Mouse (Mus musculus) liver, postnatal 0 days (tissue): ENCODE measurements around the gene Cmah. TPM values are rescaled to one million over a fixed set of nuclear protein-coding genes. Genes with fewer than 3 reads are reported as not detected.
"Not testable (repeated sequence)": the region's sequence is repeated elsewhere in the genome, so short reads cannot be mapped to it uniquely, and the experiment has no call there.

Experiments used
- ATAC-seq: fragments of 200-750 bp; cut with Nextera tagmentation; 2 replicates; pipeline ENCODE4 v1.8.0; 2017; ENCODE audit warnings: mild to moderate bottlenecking, moderate library complexity
- DNase-seq: peaks from one replicate; pipeline ENCODE4 v3.0.0-alpha.2; 2016
- H3K27ac ChIP-seq: fragments of 300-500 bp; sonication (generic); 2 replicates; pipeline ENCODE4 v1.5.1; 2014; ENCODE audit warnings: antibody characterized with exemption, moderate library complexity, mild to moderate bottlenecking, low read depth
- H3K27me3 ChIP-seq: fragments of 300-500 bp; sonication (generic); 2 replicates; pipeline ENCODE4 v1.6.1; 2014; ENCODE audit warnings: low read length, control low read depth, mixed read lengths; ENCODE audit not compliant: insufficient read depth
- H3K36me3 ChIP-seq: fragments of 300-500 bp; sonication (generic); replicated peaks from 2 replicates; pipeline ENCODE4 v1.6.1; 2014; ENCODE audit warnings: mild to moderate bottlenecking, control low read depth, low read length, moderate library complexity, mixed read lengths; ENCODE audit not compliant: insufficient read depth
- H3K4me1 ChIP-seq: fragments of 300-500 bp; sonication (generic); 2 replicates; pipeline ENCODE4 v1.6.1; 2014; ENCODE audit warnings: antibody characterized with exemption, mild to moderate bottlenecking, control low read depth; ENCODE audit not compliant: insufficient read depth
- H3K4me2 ChIP-seq: fragments of 300-500 bp; sonication (generic); 2 replicates; pipeline ENCODE4 v1.6.1; 2014; ENCODE audit warnings: low read depth, mild to moderate bottlenecking, low read length, moderate library complexity, mixed read lengths
- H3K4me3 ChIP-seq: fragments of 300-500 bp; sonication (generic); 2 replicates; pipeline ENCODE4 v1.5.1; 2014; ENCODE audit warnings: low read depth, low read length
- H3K9ac ChIP-seq: fragments of 300-500 bp; sonication (generic); replicated peaks from 2 replicates; pipeline ENCODE4 v1.6.1; 2014; ENCODE audit warnings: mild to moderate bottlenecking, moderate library complexity
- H3K9me3 ChIP-seq: fragments of 300-500 bp; sonication (generic); 2 replicates; pipeline ENCODE4 v1.6.1; 2016; ENCODE audit warnings: mild to moderate bottlenecking, control low read depth, low read length, mixed read lengths
- CTCF ChIP-seq: sonication (generic); IDR thresholded peaks from 2 replicates; pipeline ENCODE4 v1.5.1; 2016; ENCODE audit warnings: antibody characterized with exemption, low read depth
- EP300 ChIP-seq: IDR thresholded peaks from 2 replicates; pipeline ENCODE4 v1.6.1; 2016; ENCODE audit warnings: antibody characterized with exemption, low read depth, mild to moderate bottlenecking
- WGBS: fragments of 180-500 bp; shearing (Covaris S2); extraction: QIAGEN DNeasy Blood & Tissue Kit; methylation state at CpG from one replicate; pipeline ENCODE4 v1.1.7; 2014; ENCODE audit not compliant: insufficient replicate concordance; 5-methylcytosine and 5-hydroxymethylcytosine counted together
- polyA plus RNA-seq: library from polyadenylated mRNA; unstranded; fragments of >200 nt; fragmentation: Nextera tagmentation; extraction: Ambion mirVana; gene quantifications from 2 replicates; pipeline ENCODE4 v1.2.1, GENCODE M21; 2015

Cmah gene
- polyA plus RNA-seq, 1 experiment from 2014 or later: 3.7 TPM

GRCm38 (mm10) chr13:24365191-24365590 is 38.0 kb downstream of the Cmah start:
- TF ChIP-seq CTCF: no peak
- Histone ChIP-seq H3K4me2 (no peak overlapping the region), H3K9me3 (no peaks in the 10 kb centered on the region), H3K36me3 (no peaks in the 10 kb centered on the region), H3K27ac (no peak overlapping the region), H3K4me3 (no peak overlapping the region), H3K27me3 (no peaks in the 10 kb centered on the region), H3K9ac (no peak overlapping the region), H3K4me1 (no peaks in the 10 kb centered on the region)
- DNase-seq (no peak), ATAC-seq (no peak)
- WGBS: 80% methylated on average over 6 of the region's 6 CpGs

GRCm38 (mm10) chr13:24372893-24373599 is 45.8 kb downstream of the Cmah start:
- H3K4me1 ChIP-seq: 0 out of 2 replicates have a peak, but pooled peaks cover 3% of the 10 kb centered on the region
- H3K4me2 ChIP-seq: no peak overlapping the region
- no peaks in the 10 kb centered on the region for H3K36me3 ChIP-seq
- DNase-seq (no peak), ATAC-seq (no peak)
- WGBS: 70% methylated on average over 7 of the region's 7 CpGs
- no peak overlapping the region for H3K4me3 ChIP-seq
- no peak overlapping the region for H3K27ac ChIP-seq
- no peaks in the 10 kb centered on the region for H3K27me3 ChIP-seq
- H3K9ac ChIP-seq: no peak overlapping the region
- H3K9me3 ChIP-seq: no peaks in the 10 kb centered on the region
- no peak for TF ChIP-seq EP300
- no peak for TF ChIP-seq CTCF

DNA sequence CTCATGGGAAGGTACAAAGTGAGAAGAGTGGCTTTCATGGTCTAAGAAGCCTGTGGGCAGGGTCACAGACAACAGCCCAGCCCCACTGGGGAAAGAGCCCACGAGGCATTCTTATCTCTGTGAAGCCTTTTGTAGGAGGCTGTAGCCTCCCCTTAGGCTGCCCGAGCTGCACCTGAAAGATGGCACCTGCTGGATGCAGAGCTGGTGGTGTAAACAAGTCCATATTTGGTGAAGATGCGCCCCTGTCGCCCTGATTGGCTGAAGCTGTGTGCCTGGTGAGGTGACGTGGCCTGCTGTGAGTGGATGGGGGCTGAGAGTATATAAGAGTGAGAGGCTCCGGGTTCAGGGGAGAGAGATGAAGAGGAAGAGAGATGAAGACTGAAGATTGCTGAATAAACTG is 47.4 kb downstream of the Cmah start:
- DNase-seq, H3K9ac ChIP-seq, H3K27ac ChIP-seq, H3K9me3 ChIP-seq, H3K4me2 ChIP-seq, H3K4me3 ChIP-seq, H3K4me1 ChIP-seq, H3K27me3 ChIP-seq, ATAC-seq, H3K36me3 ChIP-seq: not testable (repeated sequence)
- WGBS: 54% methylated on average over 6 of the region's 6 CpGs

- no peak overlapping the region for H3K4me3 ChIP-seq
- no peak overlapping the region for H3K9ac ChIP-seq
- WGBS: 31% methylated on average over 7 of the region's 7 CpGs
- H3K27me3 ChIP-seq: no peaks in the 10 kb centered on the region
- H3K27ac ChIP-seq: no peak overlapping the region
- ATAC-seq (no peak), DNase-seq (no peak)
- H3K4me1 ChIP-seq: 0 out of 2 replicates have a peak, but pooled peaks cover 3% of the 10 kb centered on the region
- H3K9me3 ChIP-seq: no peaks in the 10 kb centered on the region
- no peak for TF ChIP-seq CTCF
- no peak for TF ChIP-seq EP300
- no peaks in the 10 kb centered on the region for H3K36me3 ChIP-seq
- no peak overlapping the region for H3K4me2 ChIP-seq
Observed at GRCm38 (mm10) chr13:24375320-24376203, 48.4 kb downstream of the Cmah start.

GRCm38 (mm10) chr13:24380713-24381112 is 53.5 kb downstream of the Cmah start:
- Histone ChIP-seq H3K9ac (no peak overlapping the region), H3K4me2 (no peak overlapping the region), H3K36me3 (no peaks in the 10 kb centered on the region), H3K27me3 (no peaks in the 10 kb centered on the region), H3K9me3 (no peaks in the 10 kb centered on the region), H3K4me3 (no peak overlapping the region), H3K27ac (no peak overlapping the region), H3K4me1 (0 out of 2 replicates have a peak, but pooled peaks cover 3% of the 10 kb centered on the region)
- 39% methylated on average over 6 of the region's 6 CpGs for WGBS
- DNase-seq (no peak), ATAC-seq (no peak)
- TF ChIP-seq CTCF (no peak), EP300 (no peak)

DNA sequence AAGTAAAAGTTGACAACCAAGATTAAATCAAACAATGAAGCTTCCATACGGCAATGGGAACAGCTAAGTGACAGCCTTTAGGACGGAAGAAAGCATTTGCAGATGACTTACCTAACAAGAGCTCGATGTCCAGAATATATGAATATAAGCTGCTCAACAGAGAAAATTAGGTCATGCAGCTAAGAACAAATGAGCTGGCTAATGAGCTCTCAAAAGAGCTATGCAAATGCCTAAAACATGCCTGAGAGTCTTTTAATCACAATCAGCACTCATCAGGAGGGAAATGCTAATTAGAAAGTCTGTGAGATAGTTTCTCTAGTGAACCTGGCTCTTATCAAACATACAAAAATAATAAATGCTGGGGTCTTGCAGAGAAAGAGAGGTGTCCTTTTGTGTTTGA is 56.7 kb downstream of the Cmah start:
- Histone ChIP-seq H3K27ac (no peak overlapping the region), H3K9me3 (no peaks in the 10 kb centered on the region), H3K27me3 (no peaks in the 10 kb centered on the region), H3K4me1 (no peaks in the 10 kb centered on the region), H3K36me3 (no peaks in the 10 kb centered on the region), H3K4me2 (no peak overlapping the region), H3K9ac (no peak overlapping the region), H3K4me3 (no peak overlapping the region)
- ATAC-seq (no peak), DNase-seq (no peak)
- TF ChIP-seq EP300 (no peak), CTCF (no peak)
- 86% methylated on average over 3 of the region's 3 CpGs for WGBS
